Mouse (Mus musculus) heart, embryonic 13.5 days (tissue): ENCODE measurements around the gene Ovch2. TPM values are rescaled to one million over a fixed set of nuclear protein-coding genes. Genes with fewer than 3 reads are reported as not detected.
"Not testable (repeated sequence)": the region's sequence is repeated elsewhere in the genome, so short reads cannot be mapped to it uniquely, and the experiment has no call there.

Experiments
- ATAC-seq: fragments of 200-750 bp; cut with Nextera tagmentation; 2 replicates; pipeline ENCODE4 v1.8.0; 2017; ENCODE audit warnings: moderate TSS enrichment; ENCODE audit not compliant: insufficient number of reproducible peaks, low FRiP score, low TSS enrichment; ENCODE audit errors: extremely low read depth
- H3K27ac ChIP-seq: fragments of 300-500 bp; sonication (generic); replicated peaks from 2 replicates; pipeline ENCODE4 v1.5.1; 2015; ENCODE audit warnings: moderate library complexity, mild to moderate bottlenecking, inconsistent platforms
- H3K27me3 ChIP-seq: fragments of 300-500 bp; sonication (generic); replicated peaks from 2 replicates; pipeline ENCODE4 v1.6.1; 2015; ENCODE audit warnings: mild to moderate bottlenecking, inconsistent platforms
- H3K36me3 ChIP-seq: fragments of 300-500 bp; sonication (generic); 2 replicates; pipeline ENCODE4 v1.6.1; 2015; ENCODE audit warnings: mild to moderate bottlenecking, inconsistent platforms
- H3K4me1 ChIP-seq: fragments of 300-500 bp; sonication (generic); 2 replicates; pipeline ENCODE4 v1.6.1; 2015; ENCODE audit warnings: inconsistent platforms
- H3K4me2 ChIP-seq: fragments of 300-500 bp; sonication (generic); 2 replicates; pipeline ENCODE4 v1.6.1; 2015; ENCODE audit warnings: inconsistent platforms, mild to moderate bottlenecking, moderate library complexity
- H3K4me3 ChIP-seq: fragments of 300-500 bp; sonication (generic); 2 replicates; pipeline ENCODE4 v1.5.1; 2015; ENCODE audit warnings: moderate library complexity, mild to moderate bottlenecking, inconsistent platforms
- H3K9ac ChIP-seq: fragments of 300-500 bp; sonication (generic); 2 replicates; pipeline ENCODE4 v1.6.1; 2015; ENCODE audit warnings: inconsistent platforms, mild to moderate bottlenecking, moderate library complexity
- H3K9me3 ChIP-seq: fragments of 300-500 bp; sonication (generic); 2 replicates; pipeline ENCODE4 v1.6.1; 2016; ENCODE audit warnings: inconsistent platforms
- WGBS: fragments of 180-500 bp; shearing (Covaris S2); methylation state at CpG from one replicate; pipeline ENCODE4 v1.1.7; 2015; ENCODE audit warnings: mixed read lengths; 5-methylcytosine and 5-hydroxymethylcytosine counted together
- polyA plus RNA-seq: library from polyadenylated mRNA; unstranded; fragments of >200 nt; fragmentation: Nextera tagmentation; extraction: Ambion mirVana; gene quantifications from 2 replicates; pipeline ENCODE4 v1.2.1, GENCODE M21; 2015

Gene Ovch2
- polyA plus RNA-seq = not detected in 2 replicates

DNA sequence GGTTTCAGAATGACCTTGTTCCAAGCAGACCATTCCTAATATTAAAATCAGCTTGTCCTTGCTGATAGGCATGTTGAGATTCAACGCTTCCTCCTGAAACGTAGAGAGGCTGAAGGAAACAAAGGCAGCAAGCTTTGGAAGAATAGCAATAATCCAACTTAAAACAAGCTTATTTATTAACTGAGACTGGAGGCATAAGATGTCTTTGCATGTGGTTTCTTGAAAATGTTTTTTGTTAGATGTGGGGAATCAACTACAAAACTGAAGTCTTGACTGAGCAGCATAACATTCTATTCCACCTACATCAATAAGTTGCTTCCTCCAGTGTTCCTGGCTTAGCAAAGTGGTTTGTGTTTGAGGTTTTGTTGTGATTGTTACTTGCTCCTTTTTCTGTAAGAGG, at the start of gene Ovch2:
Gene Ovch2 (minus strand): TSS at position 101 of the 400 bp plus-strand sequence.
- Histone ChIP-seq H3K4me3 (no peak within 1 kb of the TSS), H3K4me1 (no peaks in the 10 kb centered on the region), H3K4me2 (no peak within 1 kb of the TSS), H3K27me3 (no peaks in the 10 kb centered on the region), H3K9ac (no peak within 1 kb of the TSS), H3K9me3 (peaks cover 5% of the 10 kb centered on the region), H3K27ac (no peak within 1 kb of the TSS), H3K36me3 (no peaks in the 10 kb centered on the region)
- no peak for ATAC-seq
- 81% methylated on average over 2 of the region's 2 CpGs for WGBS

DNA sequence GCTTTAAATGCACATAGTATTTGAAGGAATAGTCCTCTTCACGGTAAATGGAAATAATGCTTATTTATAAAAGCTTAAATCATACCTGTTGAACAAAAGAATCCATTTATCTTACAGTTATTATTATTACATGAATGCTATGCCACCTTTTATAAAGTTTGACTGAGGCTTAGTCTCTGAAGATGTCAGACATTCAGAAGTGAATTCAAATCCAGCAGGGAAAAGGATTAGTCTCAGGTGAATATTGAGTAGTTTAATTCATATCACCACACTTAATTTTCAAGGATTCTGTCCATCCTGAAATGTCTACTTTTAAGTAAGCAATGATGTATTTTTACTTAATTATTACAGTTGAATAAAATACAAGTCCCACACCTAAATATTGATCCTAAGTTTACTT, 46.4 kb upstream of the Ovch2 start, which contains the start of gene Olfr470:
Gene Olfr470 (minus strand): TSS at position 101 of the 400 bp plus-strand sequence.
- not testable (repeated sequence) for H3K9ac ChIP-seq, H3K36me3 ChIP-seq, H3K4me2 ChIP-seq, H3K27ac ChIP-seq, H3K9me3 ChIP-seq, H3K27me3 ChIP-seq, ATAC-seq, H3K4me3 ChIP-seq, H3K4me1 ChIP-seq
- WGBS = 57% methylated on average over 1 of the region's 1 CpGs

DNA sequence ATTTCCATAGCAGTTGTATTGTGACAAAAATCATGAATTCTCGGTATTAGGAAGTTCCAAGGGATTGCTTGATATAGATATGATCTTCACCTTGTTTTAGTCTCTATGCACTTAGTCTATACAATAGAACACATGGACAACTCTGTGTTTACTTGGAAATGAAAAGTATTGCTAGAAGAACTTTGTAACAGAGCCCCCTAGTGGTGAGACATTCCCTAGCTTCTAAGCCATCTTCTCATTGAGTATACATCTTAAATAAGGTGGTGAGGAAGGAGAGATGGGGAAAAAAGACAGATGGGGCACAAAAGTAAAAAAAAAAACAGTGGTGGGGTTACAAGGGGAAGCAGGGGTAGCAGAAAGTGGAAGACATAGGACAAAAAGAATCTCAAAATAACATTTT, 40.7 kb upstream of the Ovch2 start:
- Histone ChIP-seq H3K36me3 (no peaks in the 10 kb centered on the region), H3K27ac (no peak overlapping the region), H3K4me1 (no peaks in the 10 kb centered on the region), H3K4me2 (no peak overlapping the region), H3K27me3 (no peaks in the 10 kb centered on the region), H3K9me3 (no peaks in the 10 kb centered on the region), H3K4me3 (no peak overlapping the region), H3K9ac (no peak overlapping the region)
- 61% methylated on average over 1 of the region's 1 CpGs for WGBS
- ATAC-seq = no peak

DNA sequence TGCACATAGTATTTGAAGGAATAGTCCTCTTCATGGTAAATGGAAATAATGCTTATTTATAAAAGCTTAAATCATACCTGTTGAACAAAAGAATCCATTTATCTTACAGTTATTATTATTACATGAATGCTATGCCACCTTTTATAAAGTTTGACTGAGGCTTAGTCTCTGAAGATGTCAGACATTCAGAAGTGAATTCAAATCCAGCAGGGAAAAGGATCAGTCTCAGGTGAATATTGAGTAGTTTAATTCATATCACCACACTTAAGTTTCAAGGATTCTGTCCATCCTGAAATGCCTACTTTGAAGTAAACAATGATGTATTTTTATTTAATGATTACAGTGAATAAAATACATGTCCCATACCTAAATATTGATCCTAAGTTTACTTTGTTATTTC, 24.4 kb upstream of the Ovch2 start, which contains the start of gene Olfr469:
Gene Olfr469 (minus strand): TSS at position 101 of the 400 bp plus-strand sequence.
- H3K4me2 ChIP-seq, H3K4me3 ChIP-seq, H3K4me1 ChIP-seq, H3K27me3 ChIP-seq, ATAC-seq, H3K36me3 ChIP-seq, H3K9ac ChIP-seq, H3K9me3 ChIP-seq, H3K27ac ChIP-seq: not testable (repeated sequence)

DNA sequence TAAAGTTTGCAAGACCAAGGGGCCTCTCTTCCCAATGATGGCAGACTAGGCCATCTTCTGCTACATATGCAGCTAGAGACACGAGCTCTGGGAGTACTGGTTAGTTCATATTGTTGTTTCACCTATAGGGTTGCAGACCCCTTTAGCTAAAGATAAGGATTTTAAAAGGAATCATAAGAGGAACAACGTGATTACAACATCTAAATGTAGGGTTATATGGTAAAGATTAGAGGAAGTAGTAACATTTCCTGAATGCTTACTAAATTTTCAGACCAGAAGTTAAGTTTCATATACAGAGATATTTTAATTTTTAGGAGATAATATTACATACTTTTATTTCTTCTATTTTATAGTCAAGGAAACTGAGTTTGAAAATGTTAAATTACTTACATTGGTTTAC, 22.9 kb upstream of the Ovch2 start:
- H3K4me3 ChIP-seq, H3K4me2 ChIP-seq, H3K4me1 ChIP-seq, H3K27ac ChIP-seq, H3K27me3 ChIP-seq, H3K36me3 ChIP-seq, ATAC-seq, H3K9me3 ChIP-seq, H3K9ac ChIP-seq: not testable (repeated sequence)
- WGBS = 46% methylated on average over 2 of the region's 2 CpGs

DNA sequence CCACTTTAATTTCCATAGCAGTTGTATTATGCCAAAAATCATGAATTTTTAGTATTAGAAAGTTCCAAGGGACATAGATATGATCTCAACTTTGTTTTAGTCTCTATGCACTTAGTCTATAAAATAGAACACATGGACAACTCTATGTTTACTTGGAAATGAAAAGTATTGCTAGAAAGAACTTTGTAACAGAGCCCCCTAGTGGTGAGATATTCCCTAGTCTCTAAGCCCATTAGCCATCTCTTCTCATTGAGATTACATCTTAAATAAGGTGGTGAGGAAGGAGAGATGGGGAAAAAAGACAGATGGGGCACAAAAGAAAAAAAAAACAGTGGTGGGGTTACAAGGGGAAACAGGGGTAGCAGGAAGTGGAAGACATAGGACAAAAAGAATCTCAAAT, 18.4 kb upstream of the Ovch2 start:
- no peaks in the 10 kb centered on the region for H3K36me3 ChIP-seq
- H3K4me2 ChIP-seq = no peak overlapping the region
- H3K27ac ChIP-seq = no peak overlapping the region
- H3K4me1 ChIP-seq = no peaks in the 10 kb centered on the region
- no peaks in the 10 kb centered on the region for H3K9me3 ChIP-seq
- H3K9ac ChIP-seq = no peak overlapping the region
- no peak for ATAC-seq
- no peaks in the 10 kb centered on the region for H3K27me3 ChIP-seq
- no peak overlapping the region for H3K4me3 ChIP-seq

DNA sequence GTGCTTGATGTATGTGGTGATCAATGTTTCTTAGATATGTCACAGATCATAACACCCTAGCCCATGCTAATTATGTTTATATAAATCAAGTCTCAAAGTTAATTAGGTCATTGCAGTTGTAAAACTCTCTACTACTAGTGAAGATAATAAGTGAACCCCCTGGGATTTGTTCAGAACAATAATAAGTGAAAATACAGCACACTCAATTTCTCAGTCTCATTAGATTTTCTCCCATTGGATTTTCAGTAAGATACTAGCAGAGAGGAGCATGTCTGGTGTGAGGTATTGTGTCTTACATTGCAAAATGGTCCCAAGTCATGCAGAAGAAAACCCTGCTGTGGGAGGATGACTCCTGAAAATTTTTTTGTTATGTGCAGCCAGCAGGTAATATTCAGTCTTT, 11.0 kb upstream of the Ovch2 start, which contains the start of gene Olfr467:
Gene Olfr467 (plus strand): TSS at position 301 of the 400 bp plus-strand sequence.
- Histone ChIP-seq H3K9ac (no peak within 1 kb of the TSS), H3K27ac (no peak within 1 kb of the TSS), H3K27me3 (no peaks in the 10 kb centered on the region), H3K4me1 (no peaks in the 10 kb centered on the region), H3K9me3 (no peaks in the 10 kb centered on the region), H3K4me3 (no peak within 1 kb of the TSS), H3K36me3 (no peaks in the 10 kb centered on the region), H3K4me2 (no peak within 1 kb of the TSS)
- no peak for ATAC-seq

DNA sequence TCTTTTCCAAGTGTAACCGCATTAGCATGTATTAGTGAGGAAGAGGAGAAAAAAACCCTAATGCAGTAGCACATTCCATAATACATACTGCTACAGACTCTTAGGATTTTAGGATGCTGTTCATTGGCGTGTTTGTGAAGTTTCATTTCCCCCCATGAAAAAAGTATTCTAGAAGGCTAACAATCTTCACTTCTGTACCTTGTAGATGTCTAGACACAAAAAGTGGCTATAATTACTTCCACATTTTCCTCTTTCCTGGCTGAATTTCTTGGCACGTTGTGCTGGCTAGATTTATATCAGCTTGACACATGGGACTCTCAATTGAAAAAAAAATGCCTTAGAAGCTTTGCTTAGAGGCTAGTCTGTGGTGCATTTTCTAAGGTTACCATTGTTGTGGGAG, 1.1 kb upstream of the Ovch2 start:
- Histone ChIP-seq H3K9ac (no peak overlapping the region), H3K36me3 (no peaks in the 10 kb centered on the region), H3K9me3 (peaks cover 9% of the 10 kb centered on the region), H3K4me2 (no peak overlapping the region), H3K4me1 (no peaks in the 10 kb centered on the region), H3K27me3 (no peaks in the 10 kb centered on the region), H3K27ac (no peak overlapping the region), H3K4me3 (no peak overlapping the region)
- ATAC-seq = no peak
- 70% methylated on average over 3 of the region's 3 CpGs for WGBS

DNA sequence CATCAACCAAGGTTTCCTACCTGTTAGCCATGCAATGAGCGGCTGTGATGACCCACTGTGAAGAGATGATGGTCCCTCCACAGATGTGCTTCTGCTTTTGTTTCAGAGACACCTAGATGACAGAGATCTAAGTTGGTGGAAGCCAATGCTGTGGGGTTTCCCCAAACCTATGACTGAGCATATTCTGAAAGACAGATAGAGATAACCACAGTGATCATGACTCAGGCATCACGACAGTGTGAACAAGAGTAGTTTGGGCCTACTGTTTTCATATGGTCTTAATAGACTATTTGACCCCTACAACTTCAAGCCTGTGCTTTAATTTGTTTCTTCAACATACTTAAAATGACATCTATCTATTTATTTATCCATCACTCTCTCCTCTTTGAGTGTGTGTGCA, 4.5 kb downstream of the Ovch2 start:
- no peak overlapping the region for H3K4me2 ChIP-seq
- WGBS = 68% methylated on average over 2 of the region's 2 CpGs
- no peak for ATAC-seq

DNA sequence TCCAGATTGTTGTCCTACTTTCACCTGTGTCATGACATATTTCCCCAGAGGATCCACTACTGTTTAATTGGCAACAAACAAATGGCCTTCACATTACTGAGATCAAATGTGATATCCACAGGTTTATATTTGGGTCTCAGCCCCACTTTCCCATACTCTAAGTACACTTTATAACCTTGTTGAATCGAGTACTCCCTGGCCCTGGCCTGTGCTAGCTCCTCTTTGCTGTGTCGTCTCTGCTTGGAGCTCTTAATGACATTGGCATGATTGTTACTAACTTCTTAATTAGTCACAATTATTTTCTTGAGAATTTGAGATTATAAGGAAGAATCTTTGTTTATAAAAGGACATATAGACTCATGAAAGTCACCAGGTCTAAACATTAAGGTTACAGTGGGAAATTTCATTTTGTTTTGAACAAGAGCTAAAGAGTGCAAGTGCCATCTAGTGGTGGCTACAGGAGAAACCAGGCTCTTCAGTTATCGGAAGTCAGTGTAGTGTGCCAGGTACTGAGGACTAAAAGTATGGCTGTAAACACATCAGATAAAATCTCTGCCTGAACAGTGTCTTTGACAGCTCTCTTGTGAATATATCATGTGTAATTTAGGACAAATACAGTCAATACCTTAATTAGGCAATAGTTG, 12.9 kb downstream of the Ovch2 start:
- ATAC-seq = no peak
- Histone ChIP-seq H3K9ac (no peak overlapping the region), H3K36me3 (no peaks in the 10 kb centered on the region), H3K27ac (no peak overlapping the region), H3K4me3 (no peak overlapping the region), H3K4me2 (no peak overlapping the region), H3K4me1 (no peaks in the 10 kb centered on the region), H3K27me3 (no peaks in the 10 kb centered on the region), H3K9me3 (no peaks in the 10 kb centered on the region)
- WGBS = 49% methylated on average over 3 of the region's 3 CpGs

More for the DNA sequence above, 4.5 kb downstream of the Ovch2 start:
- H3K9me3 ChIP-seq = no peaks in the 10 kb centered on the region
- H3K4me1 ChIP-seq = no peaks in the 10 kb centered on the region
- no peak overlapping the region for H3K4me3 ChIP-seq
- no peaks in the 10 kb centered on the region for H3K27me3 ChIP-seq
- no peak overlapping the region for H3K9ac ChIP-seq
- no peak overlapping the region for H3K27ac ChIP-seq
- no peaks in the 10 kb centered on the region for H3K36me3 ChIP-seq

DNA sequence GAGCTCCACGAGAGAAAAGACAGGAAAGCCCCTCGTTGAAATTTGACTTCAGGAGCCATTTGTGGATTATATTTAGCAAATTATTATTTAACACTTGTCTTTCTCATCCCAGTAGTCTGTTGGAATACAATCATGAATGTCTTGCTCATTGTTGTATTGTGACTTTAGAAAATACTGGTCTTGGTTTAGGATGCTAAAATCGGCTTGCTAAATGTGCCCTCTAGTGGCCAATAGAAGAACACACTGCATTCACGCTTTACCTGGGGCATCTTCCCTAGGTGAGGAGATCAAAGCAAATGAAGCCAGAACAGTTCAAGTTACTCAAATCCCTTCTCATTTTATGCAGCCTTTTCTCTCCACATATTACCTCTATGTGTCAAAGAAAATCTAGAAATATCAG, 21.4 kb downstream of the Ovch2 start:
- Histone ChIP-seq H3K27ac (no peak overlapping the region), H3K4me2 (no peak overlapping the region), H3K9me3 (no peaks in the 10 kb centered on the region), H3K36me3 (no peaks in the 10 kb centered on the region), H3K4me3 (no peak overlapping the region), H3K27me3 (peaks cover 10% of the 10 kb centered on the region; the same call in 1 of the 2 replicates), H3K4me1 (peaks cover 5% of the 10 kb centered on the region; the same call in 1 of the 2 replicates), H3K9ac (no peak overlapping the region)
- WGBS = 33% methylated on average over 4 of the region's 4 CpGs
- ATAC-seq = no peak

DNA sequence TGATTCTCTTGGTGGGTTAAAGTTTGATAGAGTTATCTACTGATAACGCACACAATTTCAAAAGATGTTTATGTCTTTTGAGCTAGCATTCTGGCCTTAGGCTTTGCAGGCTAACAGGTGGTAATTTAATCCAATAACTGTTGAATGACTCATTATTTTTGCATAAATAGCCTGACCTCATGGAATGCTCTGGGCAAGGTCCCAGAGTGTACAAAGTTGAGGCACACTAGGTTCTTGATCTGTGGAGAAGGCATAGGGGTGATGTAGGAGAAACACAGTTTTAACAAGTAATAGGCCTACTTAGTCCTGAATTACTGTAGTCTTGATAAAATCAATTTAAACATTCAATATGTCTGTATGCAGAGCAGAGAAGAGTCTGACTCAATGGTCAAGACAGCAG, 22.8 kb downstream of the Ovch2 start:
- 60% methylated on average over 1 of the region's 1 CpGs for WGBS
- Histone ChIP-seq H3K9me3 (no peaks in the 10 kb centered on the region), H3K27ac (no peak overlapping the region), H3K4me2 (no peak overlapping the region), H3K4me1 (peaks cover 5% of the 10 kb centered on the region; the same call in 1 of the 2 replicates), H3K4me3 (no peak overlapping the region), H3K36me3 (no peaks in the 10 kb centered on the region), H3K9ac (no peak overlapping the region), H3K27me3 (peaks cover 10% of the 10 kb centered on the region; the same call in 1 of the 2 replicates)
- ATAC-seq = no peak
